Mouse (Mus musculus) midbrain, embryonic 13.5 days (tissue): ENCODE results near the gene Hcn4. TPM values are rescaled to one million over a fixed set of nuclear protein-coding genes. Genes with fewer than 3 reads are reported as not detected.

Experiments
- ATAC-seq: fragments of 200-750 bp; cut with Nextera tagmentation; 2 replicates; pipeline ENCODE4 v1.8.0; 2017; ENCODE audit warnings: mild to moderate bottlenecking, moderate TSS enrichment, moderate library complexity
- H3K27ac ChIP-seq: fragments of 300-500 bp; sonication (generic); 2 replicates; pipeline ENCODE4 v1.5.1; 2015; ENCODE audit warnings: inconsistent platforms, mild to moderate bottlenecking, moderate library complexity
- H3K27me3 ChIP-seq: fragments of 300-500 bp; sonication (generic); 2 replicates; pipeline ENCODE4 v1.6.1; 2015; ENCODE audit warnings: mild to moderate bottlenecking, inconsistent platforms
- H3K36me3 ChIP-seq: fragments of 300-500 bp; sonication (generic); 2 replicates; pipeline ENCODE4 v1.6.1; 2015; ENCODE audit warnings: mild to moderate bottlenecking, inconsistent platforms
- H3K4me1 ChIP-seq: fragments of 300-500 bp; sonication (generic); replicated peaks from 2 replicates; pipeline ENCODE4 v1.6.1; 2015; ENCODE audit warnings: inconsistent platforms
- H3K4me2 ChIP-seq: fragments of 300-500 bp; sonication (generic); replicated peaks from 2 replicates; pipeline ENCODE4 v1.6.1; 2015; ENCODE audit warnings: moderate library complexity, mild to moderate bottlenecking, inconsistent platforms
- H3K4me3 ChIP-seq: fragments of 300-500 bp; sonication (generic); replicated peaks from 2 replicates; pipeline ENCODE4 v1.5.1; 2015; ENCODE audit warnings: mild to moderate bottlenecking, inconsistent platforms
- H3K9ac ChIP-seq: fragments of 300-500 bp; sonication (generic); replicated peaks from 2 replicates; pipeline ENCODE4 v1.6.1; 2015; ENCODE audit warnings: mild to moderate bottlenecking, inconsistent platforms
- H3K9me3 ChIP-seq: fragments of 300-500 bp; sonication (generic); 2 replicates; pipeline ENCODE4 v1.6.1; 2016; ENCODE audit warnings: mild to moderate bottlenecking, inconsistent platforms
- WGBS: fragments of 180-500 bp; shearing (Covaris S2); methylation state at CpG from one replicate; pipeline ENCODE4 v1.1.7; 2015; 5-methylcytosine and 5-hydroxymethylcytosine counted together
- polyA plus RNA-seq: library from polyadenylated mRNA; unstranded; fragments of >200 nt; fragmentation: Nextera tagmentation; extraction: Ambion mirVana; gene quantifications from 2 replicates; pipeline ENCODE4 v1.2.1, GENCODE M21; 2015

Hcn4 gene
- polyA plus RNA-seq, 1 experiment from 2014 or later: 3.7 TPM

DNA sequence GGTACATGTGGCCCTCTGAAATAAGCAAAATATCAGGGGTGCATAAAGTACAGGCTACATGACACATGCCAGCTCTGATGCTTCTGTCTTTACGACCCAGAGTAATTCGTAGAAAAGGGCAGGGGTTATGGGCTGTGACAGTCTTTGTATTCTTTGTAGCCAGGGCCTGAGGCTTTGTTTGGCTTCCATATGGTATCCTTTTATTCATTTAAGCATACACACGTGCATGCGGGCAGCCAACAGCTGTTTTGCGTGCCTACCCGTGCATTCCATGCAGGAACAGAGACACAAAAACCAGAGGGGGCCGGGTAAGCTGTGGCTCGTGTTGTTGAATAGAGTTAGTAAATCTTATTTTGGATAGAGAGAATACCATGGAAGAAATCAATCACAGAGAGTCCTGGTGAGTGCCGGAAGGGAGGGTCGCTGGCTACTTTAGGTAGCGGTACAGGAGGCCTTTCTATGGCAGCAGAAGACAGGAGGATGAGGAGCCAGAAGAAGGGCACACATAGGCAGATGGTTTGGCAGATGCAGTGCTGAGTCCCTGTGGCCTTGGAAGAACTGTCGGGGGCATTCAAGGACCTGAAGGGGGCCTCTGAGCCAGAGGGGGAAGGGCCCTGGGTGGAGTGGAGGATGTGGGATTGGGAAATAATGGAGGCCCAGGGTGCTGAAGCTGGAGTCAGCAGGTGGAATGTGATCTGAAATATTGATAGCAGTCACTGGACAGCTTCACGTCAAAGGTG lies 26.5 kb downstream of the Hcn4 start:
- H3K4me3 ChIP-seq: no peak overlapping the region
- peak overlapping the region; percentile 71 for H3K27ac ChIP-seq
- ATAC-seq: peak; percentile 56
- WGBS: 24% methylated on average over 13 of the region's 13 CpGs
- H3K36me3 ChIP-seq: peaks cover 17% of the 10 kb centered on the region
- H3K9me3 ChIP-seq: no peaks in the 10 kb centered on the region
- peaks cover 49% of the 10 kb centered on the region for H3K4me1 ChIP-seq
- H3K9ac ChIP-seq: peak overlapping the region; percentile 36; the same call in 1 of the 2 replicates
- no peaks in the 10 kb centered on the region for H3K27me3 ChIP-seq
- 0 out of 2 replicates have a peak overlapping the region, but pooled peaks have one; percentile 5 for H3K4me2 ChIP-seq

DNA sequence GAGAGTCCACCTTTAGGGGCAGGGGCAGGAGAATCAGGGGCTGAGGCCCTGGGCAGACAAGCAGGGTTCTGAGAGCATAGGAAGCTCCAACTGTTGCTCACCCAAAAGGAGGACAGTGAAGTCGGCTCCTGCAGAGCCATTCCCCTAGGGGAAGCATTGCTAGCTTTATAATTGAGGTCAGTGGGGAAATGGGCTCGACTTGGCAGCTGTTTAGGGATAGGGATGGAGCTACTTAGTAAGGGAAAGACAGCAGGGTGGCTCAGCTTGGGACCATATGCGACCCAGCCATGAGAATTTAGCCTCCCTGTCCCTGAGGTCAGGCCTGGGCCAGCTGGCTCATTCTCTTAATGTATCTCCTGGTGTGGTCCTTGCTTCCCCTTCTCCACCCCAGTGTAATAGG lies 31.7 kb downstream of the Hcn4 start:
- 40% methylated on average over 3 of the region's 3 CpGs for WGBS

GRCm38 (mm10) chr9:58859080-58859635 lies 35.9 kb downstream of the Hcn4 start:
- ATAC-seq: no peak
- Histone ChIP-seq H3K36me3 (peaks cover 43% of the 10 kb centered on the region), H3K9me3 (no peaks in the 10 kb centered on the region), H3K9ac (no peak overlapping the region), H3K27me3 (peaks cover 4% of the 10 kb centered on the region; the same call in 1 of the 2 replicates), H3K4me1 (peaks cover 33% of the 10 kb centered on the region), H3K27ac (no peak overlapping the region), H3K4me3 (no peak overlapping the region), H3K4me2 (peak overlapping the region; percentile 5; the same call in 1 of the 2 replicates)
- 40% methylated on average over 30 of the region's 30 CpGs for WGBS

More for the DNA sequence above, 31.7 kb downstream of the Hcn4 start:
- H3K27me3 ChIP-seq: peaks cover 4% of the 10 kb centered on the region; the same call in 1 of the 2 replicates
- peaks cover 40% of the 10 kb centered on the region for H3K36me3 ChIP-seq
- no peak overlapping the region for H3K4me2 ChIP-seq
- peaks cover 43% of the 10 kb centered on the region for H3K4me1 ChIP-seq
- H3K9ac ChIP-seq: no peak overlapping the region
- H3K27ac ChIP-seq: no peak overlapping the region
- no peaks in the 10 kb centered on the region for H3K9me3 ChIP-seq
- ATAC-seq: no peak
- no peak overlapping the region for H3K4me3 ChIP-seq

DNA sequence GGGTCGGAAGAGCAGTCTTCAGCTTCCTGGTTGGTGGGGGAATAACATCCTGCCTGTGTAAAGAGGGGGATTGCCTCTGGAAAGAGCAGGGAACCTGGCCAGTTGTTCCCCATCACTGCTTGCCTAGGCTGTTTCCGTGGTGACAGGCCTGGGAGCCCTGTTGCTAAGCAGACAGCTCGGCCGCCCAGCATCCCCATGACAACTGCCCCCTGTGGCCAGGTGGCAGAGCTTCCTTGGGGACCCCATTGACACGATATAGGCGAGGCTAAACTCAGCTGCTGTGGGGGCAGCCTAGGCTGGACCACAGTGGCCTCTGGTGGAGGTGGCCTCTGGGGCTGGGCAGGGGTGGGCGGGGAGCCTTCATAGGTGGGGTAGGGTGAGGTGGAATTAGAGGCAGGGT lies 40.6 kb downstream of the Hcn4 start:
- Histone ChIP-seq H3K27ac (peak overlapping the region; percentile 55), H3K36me3 (peaks cover 17% of the 10 kb centered on the region), H3K9ac (peak overlapping the region; percentile 14; the same call in 1 of the 2 replicates), H3K4me2 (no peak overlapping the region), H3K9me3 (no peaks in the 10 kb centered on the region), H3K4me1 (peaks cover 26% of the 10 kb centered on the region), H3K27me3 (no peaks in the 10 kb centered on the region), H3K4me3 (no peak overlapping the region)
- ATAC-seq: peak; percentile 66
- WGBS: 19% methylated on average over 7 of the region's 7 CpGs

- Histone ChIP-seq H3K36me3 (peaks cover 16% of the 10 kb centered on the region), H3K4me1 (no peaks in the 10 kb centered on the region), H3K4me3 (no peak overlapping the region), H3K27me3 (no peaks in the 10 kb centered on the region), H3K9ac (no peak overlapping the region), H3K4me2 (no peak overlapping the region), H3K9me3 (no peaks in the 10 kb centered on the region), H3K27ac (no peak overlapping the region)
- ATAC-seq: no peak
- WGBS: 86% methylated on average over 10 of the region's 10 CpGs
Observed at GRCm38 (mm10) chr9:58871141-58871540, 47.9 kb downstream of the Hcn4 start.

DNA sequence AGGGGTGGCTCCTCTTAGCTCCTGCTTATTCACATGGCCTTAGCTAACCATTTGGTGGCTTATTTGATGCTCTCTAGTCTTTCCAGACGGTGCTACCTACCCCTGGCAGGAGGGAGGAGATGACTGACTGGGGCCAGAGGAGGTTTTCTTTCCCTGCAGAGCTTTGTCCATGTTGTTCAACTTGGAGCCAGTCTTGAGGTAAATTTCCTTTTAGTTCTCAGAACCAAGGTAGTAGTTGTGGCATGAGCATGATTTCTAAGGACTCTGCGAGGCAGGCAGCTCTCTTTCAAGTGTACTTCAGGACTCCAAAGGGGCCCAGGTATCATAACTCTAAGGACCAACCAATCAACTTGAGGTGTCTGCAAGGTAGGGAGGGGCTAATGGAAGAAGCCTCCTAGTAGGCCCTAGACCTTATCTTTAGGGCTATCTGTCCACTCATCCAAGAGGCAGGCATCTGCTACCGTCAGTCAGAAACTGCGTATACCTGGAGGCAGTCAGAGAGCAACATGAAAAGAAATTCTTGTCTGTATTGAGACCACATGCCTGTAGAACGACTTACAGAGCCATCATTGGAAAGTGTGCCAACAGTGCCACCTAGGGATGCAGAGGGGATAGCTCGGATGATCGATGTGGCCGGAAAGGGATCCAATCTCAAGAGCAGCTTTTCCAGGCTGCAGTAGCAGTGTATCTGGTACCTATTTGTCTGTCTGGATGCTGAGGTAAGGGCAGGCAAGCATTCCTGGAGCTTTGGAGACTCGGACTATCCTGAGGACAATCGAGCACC lies 50.5 kb downstream of the Hcn4 start:
- 52% methylated on average over 10 of the region's 10 CpGs for WGBS
- no peak overlapping the region for H3K4me3 ChIP-seq

GRCm38 (mm10) chr9:58874354-58874753 lies 51.1 kb downstream of the Hcn4 start:
- 84% methylated on average over 4 of the region's 4 CpGs for WGBS
- no peak for ATAC-seq

More for the DNA sequence above, 50.5 kb downstream of the Hcn4 start:
- H3K27me3 ChIP-seq: no peaks in the 10 kb centered on the region
- H3K4me1 ChIP-seq: no peaks in the 10 kb centered on the region
- no peak overlapping the region for H3K9ac ChIP-seq
- H3K4me2 ChIP-seq: no peak overlapping the region
- peak; percentile 48; the same call in 1 of the 2 replicates for ATAC-seq
- no peak overlapping the region for H3K27ac ChIP-seq
- H3K9me3 ChIP-seq: no peaks in the 10 kb centered on the region
- H3K36me3 ChIP-seq: peaks cover 38% of the 10 kb centered on the region

GRCm38 (mm10) chr9:58875439-58875838 lies 52.2 kb downstream of the Hcn4 start:
- H3K4me2 ChIP-seq: no peak overlapping the region
- no peaks in the 10 kb centered on the region for H3K9me3 ChIP-seq
- no peak for ATAC-seq
- no peak overlapping the region for H3K27ac ChIP-seq
- WGBS: 92% methylated on average over 6 of the region's 6 CpGs
- H3K27me3 ChIP-seq: no peaks in the 10 kb centered on the region
- no peaks in the 10 kb centered on the region for H3K4me1 ChIP-seq
- H3K9ac ChIP-seq: no peak overlapping the region
- H3K36me3 ChIP-seq: peaks cover 50% of the 10 kb centered on the region
- H3K4me3 ChIP-seq: no peak overlapping the region

More at GRCm38 (mm10) chr9:58874354-58874753, 51.1 kb downstream of the Hcn4 start:
- Histone ChIP-seq H3K4me3 (no peak overlapping the region), H3K9me3 (no peaks in the 10 kb centered on the region), H3K4me1 (no peaks in the 10 kb centered on the region), H3K4me2 (no peak overlapping the region), H3K36me3 (peaks cover 42% of the 10 kb centered on the region), H3K27me3 (no peaks in the 10 kb centered on the region), H3K9ac (no peak overlapping the region), H3K27ac (no peak overlapping the region)

GRCm38 (mm10) chr9:58876946-58877625 lies 53.9 kb downstream of the Hcn4 start:
- Histone ChIP-seq H3K4me2 (no peak overlapping the region), H3K9me3 (no peaks in the 10 kb centered on the region), H3K4me1 (no peaks in the 10 kb centered on the region), H3K4me3 (no peak overlapping the region), H3K27ac (no peak overlapping the region), H3K27me3 (no peaks in the 10 kb centered on the region), H3K36me3 (peaks cover 61% of the 10 kb centered on the region), H3K9ac (no peak overlapping the region)
- WGBS: 91% methylated on average over 6 of the region's 6 CpGs
- no peak for ATAC-seq

DNA sequence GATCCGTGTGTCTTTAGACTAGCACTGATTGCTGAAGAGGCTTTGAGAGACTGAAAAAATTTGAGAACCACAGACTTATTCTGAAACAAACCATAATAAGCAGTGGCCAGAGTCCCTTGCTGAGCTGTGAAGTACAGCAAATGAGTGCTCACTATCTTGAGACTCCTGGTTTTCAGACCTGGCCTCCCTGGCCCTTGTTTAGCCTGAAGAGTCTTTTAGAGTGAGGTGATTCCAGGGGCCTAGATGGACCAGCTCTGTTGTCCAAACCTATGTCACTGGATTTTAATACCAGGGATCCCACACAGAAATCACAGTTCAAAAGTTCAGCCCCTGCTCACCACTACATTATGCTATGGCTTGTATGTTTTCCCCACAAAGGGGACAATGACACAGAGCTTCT lies 56.6 kb downstream of the Hcn4 start:
- H3K36me3 ChIP-seq: peaks cover 71% of the 10 kb centered on the region
- no peak overlapping the region for H3K9ac ChIP-seq
- no peak overlapping the region for H3K4me2 ChIP-seq
- WGBS: 98% methylated on average over 1 of the region's 1 CpGs
- H3K27me3 ChIP-seq: no peaks in the 10 kb centered on the region
- H3K4me1 ChIP-seq: no peaks in the 10 kb centered on the region
- H3K4me3 ChIP-seq: no peak overlapping the region
- no peaks in the 10 kb centered on the region for H3K9me3 ChIP-seq
- no peak overlapping the region for H3K27ac ChIP-seq
- ATAC-seq: no peak

DNA sequence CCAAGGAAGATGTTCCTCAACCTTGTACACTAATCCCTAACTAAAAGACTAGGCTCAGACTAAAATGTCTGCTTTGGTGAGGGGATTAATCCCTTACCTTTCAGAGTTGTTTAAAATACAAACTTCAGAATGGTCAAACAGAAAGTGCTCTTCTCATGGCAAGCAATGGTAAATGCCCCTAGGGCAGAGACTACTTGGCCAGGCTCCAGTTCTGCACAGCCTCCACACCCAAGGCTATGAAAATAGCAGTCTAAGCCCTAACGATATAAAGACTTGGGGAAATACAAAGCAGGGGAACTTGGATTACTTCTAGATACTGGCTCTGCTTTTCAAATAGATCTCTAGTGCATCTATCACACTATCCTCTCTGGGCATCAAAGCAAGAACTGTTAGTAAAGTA lies 59.5 kb downstream of the Hcn4 start:
- H3K36me3 ChIP-seq: peaks cover 54% of the 10 kb centered on the region
- H3K27me3 ChIP-seq: no peaks in the 10 kb centered on the region
- no peak for ATAC-seq
- H3K27ac ChIP-seq: no peak overlapping the region
- WGBS: 71% methylated on average over 1 of the region's 1 CpGs
- no peaks in the 10 kb centered on the region for H3K9me3 ChIP-seq
- H3K4me3 ChIP-seq: no peak overlapping the region
- no peak overlapping the region for H3K4me2 ChIP-seq
- no peaks in the 10 kb centered on the region for H3K4me1 ChIP-seq
- no peak overlapping the region for H3K9ac ChIP-seq
